Mouse (Mus musculus): ENCODE data around the gene Tagln2.

Gene Tagln2

DNA sequence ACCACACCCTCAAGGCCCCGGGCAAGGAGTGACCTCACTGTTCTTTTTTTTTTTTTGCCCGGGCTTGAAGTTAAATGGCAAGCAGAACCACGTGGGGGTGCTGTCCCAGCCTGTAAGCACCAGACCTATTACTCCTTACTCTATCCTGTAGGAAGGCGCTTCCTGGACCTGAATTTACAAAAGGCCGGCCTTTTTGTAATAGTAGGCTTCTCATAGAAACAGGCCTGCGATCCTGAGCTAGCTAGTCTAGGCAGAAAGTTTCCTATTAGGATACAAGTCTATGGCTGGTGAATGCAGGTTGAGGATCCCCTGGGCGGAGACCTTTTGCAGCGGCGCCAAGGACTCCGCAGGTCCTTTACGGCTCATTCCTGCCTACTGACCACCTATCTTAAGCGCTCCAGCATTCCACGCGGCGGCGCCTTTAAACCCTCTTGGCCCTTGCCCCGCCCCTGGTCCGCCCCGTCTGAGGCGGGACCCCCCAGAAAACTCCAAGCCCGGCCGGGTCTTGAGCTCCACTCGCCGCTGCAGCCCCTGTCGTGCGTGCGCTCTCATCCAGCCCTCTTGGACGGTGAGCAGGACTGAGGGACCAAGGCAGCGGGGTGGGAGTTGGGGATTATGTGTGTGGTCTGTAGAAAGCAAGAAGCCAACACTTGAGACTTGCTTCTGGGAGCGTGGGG lies at the start of gene Tagln2:
Gene Tagln2 (plus strand): TSS at position 283 of the 677 bp plus-strand sequence.
- DNase-seq: peak; percentile 95

- no peak for DNase-seq
Observed at GRCm38 (mm10) chr1:172450226-172450625, 49.6 kb upstream of the Tagln2 start.

GRCm38 (mm10) chr1:172450848-172451470 lies 48.9 kb upstream of the Tagln2 start:
- no peak for DNase-seq

DNA sequence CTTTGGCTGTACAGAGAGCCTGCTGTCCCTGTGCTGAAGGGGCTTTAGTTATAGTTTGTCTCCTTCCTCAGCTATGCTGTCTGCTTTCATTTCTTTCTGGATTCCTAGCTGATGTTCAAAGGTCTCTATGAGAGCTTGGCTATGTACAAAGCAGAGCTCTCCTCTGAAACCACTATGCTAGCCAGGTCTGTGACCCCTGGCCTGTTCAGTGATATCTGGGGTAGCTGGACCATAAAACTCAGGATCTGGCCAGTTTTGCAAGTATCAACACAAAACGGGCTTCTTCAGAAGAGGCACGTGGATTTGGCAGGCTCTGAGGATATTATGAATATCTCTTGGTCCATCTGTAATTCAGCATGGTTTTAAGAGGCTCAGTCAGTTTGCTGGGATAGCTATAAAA lies 46.9 kb upstream of the Tagln2 start:
- no peak for DNase-seq

DNA sequence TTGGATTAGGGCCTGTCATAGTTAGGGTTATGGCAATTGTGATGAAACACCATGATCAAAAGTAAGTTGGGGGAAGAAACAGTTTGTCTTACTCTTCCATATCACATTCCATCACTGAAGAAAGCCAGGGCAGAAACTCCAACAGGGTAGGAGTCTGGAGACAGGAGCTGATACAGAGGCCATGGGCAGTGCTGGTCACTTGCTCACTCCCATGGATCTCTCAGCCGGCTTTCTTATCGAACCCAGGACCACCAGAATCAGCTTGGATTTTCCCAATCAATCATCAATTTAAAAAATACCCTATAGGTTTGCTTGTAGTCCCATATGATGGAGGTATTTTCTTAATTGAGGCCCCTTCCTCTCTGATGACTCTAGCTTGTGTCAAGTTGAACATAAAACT lies 46.0 kb upstream of the Tagln2 start:
- no peak for DNase-seq

DNA sequence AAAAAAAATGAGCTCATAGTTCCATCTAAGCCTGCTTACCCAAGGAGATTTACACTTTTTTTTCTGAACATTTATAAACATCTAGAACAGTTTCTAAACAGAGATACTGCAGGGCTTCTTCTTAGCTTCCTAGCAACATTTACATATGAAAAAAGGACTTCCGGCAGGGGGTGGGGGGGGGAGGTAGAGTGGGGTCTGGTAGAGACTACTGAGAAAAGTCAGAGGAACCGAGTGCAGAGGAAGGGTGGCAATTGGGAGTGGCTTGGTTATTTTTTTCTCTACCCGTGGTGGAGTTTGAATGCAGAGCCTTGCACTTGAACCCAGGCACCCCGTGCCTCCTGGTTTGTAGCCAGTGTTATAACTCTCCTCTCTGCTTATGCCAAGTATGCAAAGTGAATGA lies 44.4 kb upstream of the Tagln2 start:
- no peak for DNase-seq

GRCm38 (mm10) chr1:172456001-172456677 lies 43.7 kb upstream of the Tagln2 start:
- peak; percentile 8 for DNase-seq

DNA sequence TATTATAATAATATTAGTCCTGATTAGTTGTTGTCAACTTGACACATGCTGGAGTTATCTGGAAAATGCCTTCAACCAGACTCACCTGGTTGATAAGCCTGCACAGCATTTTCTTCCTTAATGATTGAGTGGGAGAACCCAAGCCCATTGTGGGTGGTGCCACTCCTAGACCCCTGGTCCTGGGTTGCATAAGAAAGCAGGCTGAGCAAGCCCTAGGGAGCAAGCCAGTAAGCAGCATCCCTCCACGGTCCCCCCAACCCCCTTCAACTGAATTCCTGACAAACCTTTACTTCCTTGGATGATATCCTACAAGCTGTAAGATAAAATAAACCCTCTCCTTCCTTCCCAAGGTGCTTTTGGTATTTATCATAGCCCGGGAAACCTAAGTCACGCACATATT lies 42.7 kb upstream of the Tagln2 start:
- no peak for DNase-seq

GRCm38 (mm10) chr1:172458041-172458440 lies 41.8 kb upstream of the Tagln2 start:
- no peak for DNase-seq

GRCm38 (mm10) chr1:172461602-172462001 lies 38.2 kb upstream of the Tagln2 start:
- DNase-seq: no peak

- DNase-seq: no peak
Observed at GRCm38 (mm10) chr1:172462534-172462933, 37.3 kb upstream of the Tagln2 start.

DNA sequence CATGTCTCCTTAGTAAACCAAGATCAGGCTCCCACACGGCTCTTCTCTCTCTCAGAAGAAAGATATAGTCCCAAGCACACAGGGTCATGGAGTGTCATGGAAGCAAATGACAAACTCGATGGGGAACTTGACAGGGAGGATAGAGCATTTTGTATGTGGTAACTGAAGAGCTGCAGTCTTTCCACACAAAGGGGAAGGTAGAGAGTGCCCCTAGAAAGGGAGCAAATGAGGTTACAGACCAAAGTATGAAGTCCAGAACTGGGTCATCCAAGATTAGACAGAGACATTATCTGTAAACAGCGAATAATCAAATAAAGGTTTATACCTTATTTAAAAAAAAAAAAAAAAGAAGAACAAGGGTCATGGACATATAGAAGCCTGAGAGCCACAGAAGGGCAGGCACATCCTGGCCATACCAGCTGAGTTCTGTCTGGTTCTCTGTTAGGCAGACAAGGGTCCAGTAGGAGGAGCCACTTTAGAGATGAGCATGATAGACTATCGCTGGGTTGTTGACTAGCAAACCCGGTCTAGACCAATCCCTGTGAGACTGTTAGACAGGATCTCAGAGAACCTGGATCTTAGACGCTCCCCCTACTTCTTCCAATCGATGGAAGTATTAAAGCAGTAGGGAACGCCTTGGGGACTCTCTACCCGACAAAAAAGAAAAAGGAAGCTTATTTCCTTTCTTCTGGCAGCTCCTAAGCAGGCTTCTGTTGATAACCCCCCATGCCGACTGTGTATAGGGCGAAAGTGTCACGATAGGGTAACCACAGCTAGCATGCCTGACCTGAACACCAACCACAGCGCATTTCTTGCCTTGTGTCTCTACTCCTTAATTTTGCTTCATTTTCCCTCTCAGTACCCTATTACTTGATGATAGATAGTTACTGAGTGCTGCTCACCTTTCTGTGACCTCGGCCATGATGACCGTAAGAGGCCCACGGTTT lies 36.2 kb upstream of the Tagln2 start:
- no peak for DNase-seq

GRCm38 (mm10) chr1:172468301-172468877 lies 31.5 kb upstream of the Tagln2 start:
- no peak for DNase-seq

- DNase-seq: no peak
Observed at GRCm38 (mm10) chr1:172469373-172469772, 30.5 kb upstream of the Tagln2 start.

- DNase-seq: no peak
Observed at GRCm38 (mm10) chr1:172469810-172470448, 29.9 kb upstream of the Tagln2 start.

GRCm38 (mm10) chr1:172472909-172473308 lies 26.9 kb upstream of the Tagln2 start:
- DNase-seq: no peak

DNA sequence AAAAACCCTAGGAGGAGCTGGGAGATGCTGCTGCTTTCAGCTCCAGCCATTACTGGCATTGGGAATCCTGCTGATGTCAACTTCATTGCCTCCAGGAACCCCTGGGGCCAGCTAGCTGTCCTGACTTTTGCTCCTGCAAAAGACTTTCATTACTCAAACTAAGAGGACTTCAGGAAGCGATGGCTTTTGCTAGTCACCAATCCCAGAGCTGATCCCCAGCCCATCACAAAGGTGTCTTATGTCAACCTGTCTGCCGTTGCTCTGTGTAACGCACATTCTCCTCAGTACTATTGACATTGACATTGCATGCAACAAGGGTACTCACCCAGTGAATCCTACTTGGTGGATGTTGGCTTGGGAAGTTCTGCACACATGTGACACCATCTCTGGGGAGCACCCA lies 25.7 kb upstream of the Tagln2 start:
- DNase-seq: no peak

DNA sequence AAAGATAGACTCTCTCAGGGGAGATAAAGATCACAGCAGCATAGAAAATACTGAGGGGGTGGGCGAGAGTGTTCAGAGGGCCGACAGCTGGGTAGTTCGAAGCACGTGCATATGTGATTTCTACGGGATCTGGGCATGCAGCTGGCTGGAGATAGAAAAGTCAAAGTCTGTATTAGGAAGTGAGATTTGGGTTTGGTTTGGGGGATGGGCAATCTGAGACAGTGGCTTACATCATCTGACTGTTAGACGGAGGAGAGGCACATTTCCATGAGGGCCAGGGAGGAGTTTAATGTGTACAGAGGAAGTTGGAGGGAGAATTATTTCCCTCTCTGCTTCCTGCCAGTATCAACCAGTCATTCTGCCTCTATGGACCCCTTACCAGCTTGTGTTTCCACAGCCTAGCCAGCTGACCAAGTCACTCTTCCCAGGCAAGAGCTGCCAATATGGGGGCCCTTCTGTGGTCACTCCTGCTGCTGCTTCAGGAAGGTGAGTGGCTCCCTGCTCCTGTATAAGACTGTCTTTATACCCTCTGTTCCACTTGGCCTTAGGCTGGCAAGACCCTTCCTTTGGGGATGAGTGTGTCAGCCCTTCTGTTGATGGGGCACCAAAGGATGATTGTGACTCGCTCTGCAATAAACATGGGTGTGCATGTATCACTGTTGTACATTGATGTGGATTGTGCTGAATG lies 24.6 kb upstream of the Tagln2 start, which contains the start of gene Slamf9:
Gene Slamf9 (plus strand): TSS at position 305 of the 688 bp plus-strand sequence.
- peak; percentile 28 for DNase-seq

DNA sequence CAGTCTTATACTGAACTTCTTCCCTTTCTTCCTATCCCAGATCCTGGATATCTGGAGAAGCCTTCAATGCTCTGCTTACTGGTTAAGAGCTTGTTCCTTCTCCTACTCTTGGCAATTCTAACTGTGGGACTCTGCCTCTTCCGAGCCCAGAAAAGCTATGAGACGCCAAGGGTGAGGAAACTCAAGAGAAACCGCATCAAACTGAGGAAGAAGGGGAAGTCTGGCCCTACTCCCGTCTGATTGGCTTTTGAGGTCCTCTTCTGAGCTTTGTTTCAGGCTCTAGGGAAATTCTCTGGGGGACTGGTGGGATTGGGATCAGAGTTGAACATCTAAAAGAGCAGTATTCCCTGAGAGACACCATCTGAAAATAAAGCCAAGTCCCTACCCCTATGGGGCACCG lies 21.8 kb upstream of the Tagln2 start:
- DNase-seq: no peak

DNA sequence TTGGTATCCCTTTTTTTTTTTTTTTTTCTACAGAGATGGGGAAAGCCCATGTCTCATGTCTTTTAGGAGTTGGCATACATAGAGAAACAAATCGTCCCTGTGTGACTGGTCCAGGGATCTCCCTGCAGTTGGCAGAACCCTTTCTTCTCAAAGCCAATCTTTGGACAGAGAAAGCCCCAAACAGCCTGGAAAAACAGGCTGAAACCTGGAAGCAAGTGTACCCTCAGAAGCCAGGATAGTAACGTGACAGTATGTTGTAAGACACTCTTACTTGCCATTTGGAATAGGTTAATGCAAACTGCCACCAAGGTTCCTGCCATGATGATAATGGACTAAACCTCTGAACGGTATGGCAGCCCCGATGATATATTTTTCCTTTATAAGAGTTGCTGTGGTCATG lies 19.5 kb upstream of the Tagln2 start:
- DNase-seq: no peak

- DNase-seq: no peak
Observed at GRCm38 (mm10) chr1:172481111-172481510, 18.7 kb upstream of the Tagln2 start.

Measured in lung, postnatal 14 days (tissue).